Mouse (Mus musculus) ES-Bruce4 (cell line): ENCODE measurements around the gene Prrc2a.
"Not testable (repeated sequence)": the region's sequence is repeated elsewhere in the genome, so short reads cannot be mapped to it uniquely, and the experiment has no call there.

Experiments
- CTCF ChIP-seq: IDR thresholded peaks from one replicate; pipeline ENCODE4 v1.8.1; 2011; ENCODE audit warnings: low read depth, low read length
- EP300 ChIP-seq: IDR thresholded peaks from 2 replicates; pipeline ENCODE4 v1.6.1; 2011; ENCODE audit warnings: low read depth, low read length; ENCODE audit not compliant: insufficient read depth
- POLR2A ChIP-seq: IDR thresholded peaks from one replicate; pipeline ENCODE4 v1.8.1; 2011; ENCODE audit warnings: low read length; ENCODE audit not compliant: insufficient read depth

- not testable (repeated sequence) for TF ChIP-seq CTCF, EP300, POLR2A
Measured at GRCm38 (mm10) chr17:35123287-35123686, 41.4 kb downstream of the Prrc2a start.
